Mouse (Mus musculus) CH12.LX (cell line): ENCODE data around the gene Stx11. TPM values are rescaled to one million over a fixed set of nuclear protein-coding genes. Genes with fewer than 3 reads are reported as not detected.

Source experiments
- DNase-seq: peaks from one replicate; pipeline ENCODE4 v3.0.0-alpha.2; 2013; ENCODE audit errors: extremely low read depth
- H3K27ac ChIP-seq: 2 replicates; pipeline ENCODE4 v1.5.1; 2012; ENCODE audit warnings: low read depth, mild to moderate bottlenecking, control low read depth, moderate library complexity; ENCODE audit not compliant: insufficient read depth
- H3K27me3 ChIP-seq: replicated peaks from 2 replicates; pipeline ENCODE3; 2012; ENCODE audit warnings: inconsistent platforms
- H3K36me3 ChIP-seq, 2 experiments: replicated peaks in 1 of 2; 2 replicates each; pipeline versions ENCODE3 to v1.6.1; 2012; ENCODE audit warnings: inconsistent platforms in 1 of 2, low read length in 1 of 2, mild to moderate bottlenecking in 1 of 2, mixed read lengths in 1 of 2, moderate library complexity in 1 of 2; ENCODE audit not compliant: control insufficient read depth in 1 of 2, insufficient read depth in 1 of 2
- H3K4me1 ChIP-seq, 2 experiments: 2 replicates each; pipeline ENCODE4 v1.6.1; 2012; ENCODE audit warnings: inconsistent platforms in 1 of 2, moderate library complexity in 1 of 2; ENCODE audit not compliant: insufficient read depth in 2 of 2, control insufficient read depth in 1 of 2
- H3K4me2 ChIP-seq: 2 replicates; pipeline ENCODE4 v1.6.1; 2012; ENCODE audit warnings: low read depth, mild to moderate bottlenecking, control low read depth; ENCODE audit not compliant: poor library complexity, insufficient read depth, severe bottlenecking
- H3K4me3 ChIP-seq, 3 experiments: fragments of 150-350 bp in 1 of 3; sonication (generic) in 1 of 3; replicated peaks in 1 of 3; 2 replicates each; pipeline versions ENCODE3 to v1.5.1; 2011 to 2012; ENCODE audit warnings: low read depth in 2 of 3, low read length in 2 of 3, mild to moderate bottlenecking in 2 of 3, moderate library complexity in 2 of 3, control low read depth in 1 of 3, improper control_type of control experiment in 1 of 3, inconsistent platforms in 1 of 3, mixed read lengths in 1 of 3; ENCODE audit not compliant: poor library complexity in 1 of 3
- H3K79me2 ChIP-seq: replicated peaks from 2 replicates; pipeline ENCODE4 v1.6.1; 2012; ENCODE audit warnings: mild to moderate bottlenecking, moderate library complexity; ENCODE audit not compliant: control insufficient read depth, poor library complexity, insufficient read depth, severe bottlenecking; ENCODE audit errors: extremely low read depth
- H3K9ac ChIP-seq: 2 replicates; pipeline ENCODE4 v1.6.1; 2012; ENCODE audit warnings: low read depth, mild to moderate bottlenecking, control low read depth, moderate library complexity; ENCODE audit not compliant: insufficient read depth
- H3K9me3 ChIP-seq: replicated peaks from 2 replicates; pipeline ENCODE3; 2012; ENCODE audit warnings: low read length, inconsistent platforms, mixed read lengths
- BHLHE40 ChIP-seq: IDR thresholded peaks from 2 replicates; pipeline ENCODE4 v1.6.1; 2011; ENCODE audit warnings: mild to moderate bottlenecking, low read depth, low read length, improper control_type of control experiment
- CHD1 ChIP-seq: IDR thresholded peaks from 2 replicates; pipeline ENCODE4 v1.6.1; 2012; ENCODE audit warnings: low read depth, low read length, improper control_type of control experiment, inconsistent platforms
- CHD2 ChIP-seq: IDR thresholded peaks from 2 replicates; pipeline ENCODE4 v1.6.1; 2011; ENCODE audit warnings: low read length, improper control_type of control experiment
- CTCF ChIP-seq, 2 experiments: IDR thresholded peaks in 1 of 2; conservative IDR thresholded peaks in 1 of 2; 2 replicates each; pipeline ENCODE4 v1.5.1; 2011 to 2012; ENCODE audit warnings: low read depth in 2 of 2, low read length in 2 of 2, improper control_type of control experiment in 1 of 2, inconsistent platforms in 1 of 2, mild to moderate bottlenecking in 1 of 2, moderate library complexity in 1 of 2
- E2F4 ChIP-seq: IDR thresholded peaks from 2 replicates; pipeline ENCODE4 v1.6.1; 2011; ENCODE audit warnings: low read depth, low read length, improper control_type of control experiment; ENCODE audit not compliant: insufficient replicate concordance
- ELF1 ChIP-seq: IDR thresholded peaks from 2 replicates; pipeline ENCODE4 v1.6.1; 2014; ENCODE audit warnings: low read depth, mild to moderate bottlenecking, inconsistent platforms, low read length, improper control_type of control experiment
- EP300 ChIP-seq: IDR thresholded peaks from 2 replicates; pipeline ENCODE4 v1.6.1; 2011; ENCODE audit warnings: low read length, improper control_type of control experiment
- ETS1 ChIP-seq: conservative IDR thresholded peaks from 2 replicates; pipeline ENCODE4 v1.6.1; 2012; ENCODE audit warnings: low read depth, mild to moderate bottlenecking, inconsistent platforms, low read length, improper control_type of control experiment, moderate library complexity
- GABPA ChIP-seq: IDR thresholded peaks from 2 replicates; pipeline ENCODE4 v1.6.1; 2012; ENCODE audit warnings: low read depth, low read length, improper control_type of control experiment, inconsistent platforms; ENCODE audit not compliant: insufficient replicate concordance
- HCFC1 ChIP-seq: IDR thresholded peaks from 2 replicates; pipeline ENCODE4 v1.6.1; 2012; ENCODE audit warnings: low read depth, mild to moderate bottlenecking, inconsistent platforms, low read length, improper control_type of control experiment
- IRF4 ChIP-seq: IDR thresholded peaks from 2 replicates; pipeline ENCODE4 v1.6.1; 2014; ENCODE audit warnings: low read depth, mild to moderate bottlenecking, inconsistent platforms, low read length, improper control_type of control experiment
- JUN ChIP-seq: IDR thresholded peaks from 2 replicates; pipeline ENCODE4 v1.6.1; 2011; ENCODE audit warnings: low read depth, mild to moderate bottlenecking, low read length, improper control_type of control experiment, moderate library complexity; ENCODE audit not compliant: insufficient read depth
- JUND ChIP-seq: conservative IDR thresholded peaks from 2 replicates; pipeline ENCODE4 v1.6.1; 2011; ENCODE audit warnings: low read depth, low read length, improper control_type of control experiment
- KAT2A ChIP-seq: IDR thresholded peaks from 2 replicates; pipeline ENCODE4 v1.6.1; 2012; ENCODE audit warnings: low read length, improper control_type of control experiment, inconsistent platforms; ENCODE audit not compliant: insufficient replicate concordance
- MAFK ChIP-seq: IDR thresholded peaks from 2 replicates; pipeline ENCODE4 v1.6.1; 2011; ENCODE audit warnings: low read length, improper control_type of control experiment; ENCODE audit not compliant: insufficient replicate concordance
- MAX ChIP-seq: IDR thresholded peaks from 2 replicates; pipeline ENCODE4 v1.6.1; 2011; ENCODE audit warnings: low read length, improper control_type of control experiment
- MAZ ChIP-seq: IDR thresholded peaks from 2 replicates; pipeline ENCODE4 v1.6.1; 2012; ENCODE audit warnings: low read depth, mild to moderate bottlenecking, inconsistent platforms, low read length, improper control_type of control experiment, moderate library complexity
- MEF2A ChIP-seq: IDR thresholded peaks from 2 replicates; pipeline ENCODE4 v1.6.1; 2014; ENCODE audit warnings: low read depth, mild to moderate bottlenecking, inconsistent platforms, low read length, improper control_type of control experiment, borderline replicate concordance
- MXI1 ChIP-seq: IDR thresholded peaks from 2 replicates; pipeline ENCODE4 v1.6.1; 2011; ENCODE audit warnings: mild to moderate bottlenecking, low read depth, low read length, improper control_type of control experiment
- MYC ChIP-seq: IDR thresholded peaks from 2 replicates; pipeline ENCODE4 v1.6.1; 2011; ENCODE audit warnings: low read depth, mild to moderate bottlenecking, improper control_type of control experiment, low read length
- NELFE ChIP-seq: IDR thresholded peaks from 2 replicates; pipeline ENCODE4 v1.6.1; 2011; ENCODE audit warnings: low read depth, low read length, improper control_type of control experiment
- NRF1 ChIP-seq: IDR thresholded peaks from 2 replicates; pipeline ENCODE4 v1.6.1; 2014; ENCODE audit warnings: low read depth, mild to moderate bottlenecking, inconsistent platforms, low read length, improper control_type of control experiment, moderate library complexity
- PAX5 ChIP-seq: IDR thresholded peaks from 2 replicates; pipeline ENCODE4 v1.6.1; 2012; ENCODE audit warnings: low read length, inconsistent platforms, mixed read lengths
- POLR2A ChIP-seq: IDR thresholded peaks from 2 replicates; pipeline ENCODE4 v1.6.1; 2011; ENCODE audit warnings: low read depth, mild to moderate bottlenecking, improper control_type of control experiment, low read length
- POLR2AphosphoS2 ChIP-seq: IDR thresholded peaks from 2 replicates; pipeline ENCODE4 v1.6.1; 2011; ENCODE audit warnings: low read depth, low read length, improper control_type of control experiment
- RAD21 ChIP-seq: IDR thresholded peaks from 2 replicates; pipeline ENCODE4 v1.6.1; 2011; ENCODE audit warnings: low read depth, mild to moderate bottlenecking, low read length, improper control_type of control experiment, moderate library complexity
- RCOR1 ChIP-seq: conservative IDR thresholded peaks from 2 replicates; pipeline ENCODE4 v1.6.1; 2012; ENCODE audit warnings: low read depth, mild to moderate bottlenecking, inconsistent platforms, low read length, improper control_type of control experiment
- SIN3A ChIP-seq: IDR thresholded peaks from 2 replicates; pipeline ENCODE4 v1.6.1; 2012; ENCODE audit warnings: low read length, improper control_type of control experiment, inconsistent platforms
- SMC3 ChIP-seq: IDR thresholded peaks from 2 replicates; pipeline ENCODE4 v1.6.1; 2011; ENCODE audit warnings: low read depth, low read length, improper control_type of control experiment
- TBP ChIP-seq: conservative IDR thresholded peaks from 2 replicates; pipeline ENCODE4 v1.6.1; 2011; ENCODE audit warnings: low read depth, low read length, improper control_type of control experiment
- TCF12 ChIP-seq: IDR thresholded peaks from 2 replicates; pipeline ENCODE4 v1.6.1; 2014; ENCODE audit warnings: low read depth, mild to moderate bottlenecking, inconsistent platforms, low read length, improper control_type of control experiment
- UBTF ChIP-seq: IDR thresholded peaks from 2 replicates; pipeline ENCODE4 v1.6.1; 2012; ENCODE audit warnings: low read depth, mild to moderate bottlenecking, inconsistent platforms, low read length, improper control_type of control experiment, moderate library complexity
- USF1 ChIP-seq: IDR thresholded peaks from 2 replicates; pipeline ENCODE4 v1.6.1; 2014; ENCODE audit warnings: low read depth, mild to moderate bottlenecking, inconsistent platforms, low read length, improper control_type of control experiment
- USF2 ChIP-seq: conservative IDR thresholded peaks from 2 replicates; pipeline ENCODE4 v1.6.1; 2011; ENCODE audit warnings: low read depth, low read length, improper control_type of control experiment
- ZC3H11A ChIP-seq: IDR thresholded peaks from 2 replicates; pipeline ENCODE4 v1.6.1; 2012; ENCODE audit warnings: low read depth, mild to moderate bottlenecking, inconsistent platforms, low read length, improper control_type of control experiment
- ZKSCAN1 ChIP-seq: IDR thresholded peaks from 2 replicates; pipeline ENCODE4 v1.6.1; 2012; ENCODE audit warnings: low read depth, inconsistent platforms, low read length, improper control_type of control experiment, borderline replicate concordance
- ZMIZ1 ChIP-seq: IDR thresholded peaks from 2 replicates; pipeline ENCODE4 v1.6.1; 2012; ENCODE audit warnings: low read depth, mild to moderate bottlenecking, inconsistent platforms, low read length, improper control_type of control experiment
- ZNF384 ChIP-seq: IDR thresholded peaks from 2 replicates; pipeline ENCODE4 v1.6.1; 2012; ENCODE audit warnings: low read depth, low read length, improper control_type of control experiment, inconsistent platforms
- dilution Hi-C: fragments of 300-500 bp; cut with MboI; formaldehyde crosslinking; loops from 2 replicates; pipeline ENCODE4 v1.14.3; 2020; ENCODE audit warnings: low sequenced_read_pairs; ENCODE audit not compliant: extremely low pct_unique_long_range_greater_than_20kb, extremely low pct_ligation_motif_present
- in situ Hi-C: fragments of 300-500 bp; cut with MboI; formaldehyde crosslinking; loops from 3 replicates; pipeline ENCODE4 v1.14.3; 2019; ENCODE audit warnings: low sequenced_read_pairs, low pct_ligation_motif_present, low pct_unique_long_range_greater_than_20kb, mixed read lengths
- polyA plus RNA-seq: library from polyadenylated mRNA; unstranded; fragments of >175 nt; gene quantifications from 2 replicates; pipeline ENCODE4 v1.2.1, GENCODE M21; 2012; ENCODE audit warnings: low read depth; ENCODE audit not compliant: insufficient read length
- total RNA-seq, 2 experiments: library from RNA; depleted of rRNA; stranded (reverse); fragments of 300-350 nt in 1 of 2; fragments of >200 nt in 1 of 2; gene quantifications; 2 replicates each; pipeline ENCODE4 v1.2.3; 2012 to 2014

Gene Stx11
- total and polyA plus RNA-seq, 3 experiments: 22.2 to 49.8 (median 47.7) TPM

DNA sequence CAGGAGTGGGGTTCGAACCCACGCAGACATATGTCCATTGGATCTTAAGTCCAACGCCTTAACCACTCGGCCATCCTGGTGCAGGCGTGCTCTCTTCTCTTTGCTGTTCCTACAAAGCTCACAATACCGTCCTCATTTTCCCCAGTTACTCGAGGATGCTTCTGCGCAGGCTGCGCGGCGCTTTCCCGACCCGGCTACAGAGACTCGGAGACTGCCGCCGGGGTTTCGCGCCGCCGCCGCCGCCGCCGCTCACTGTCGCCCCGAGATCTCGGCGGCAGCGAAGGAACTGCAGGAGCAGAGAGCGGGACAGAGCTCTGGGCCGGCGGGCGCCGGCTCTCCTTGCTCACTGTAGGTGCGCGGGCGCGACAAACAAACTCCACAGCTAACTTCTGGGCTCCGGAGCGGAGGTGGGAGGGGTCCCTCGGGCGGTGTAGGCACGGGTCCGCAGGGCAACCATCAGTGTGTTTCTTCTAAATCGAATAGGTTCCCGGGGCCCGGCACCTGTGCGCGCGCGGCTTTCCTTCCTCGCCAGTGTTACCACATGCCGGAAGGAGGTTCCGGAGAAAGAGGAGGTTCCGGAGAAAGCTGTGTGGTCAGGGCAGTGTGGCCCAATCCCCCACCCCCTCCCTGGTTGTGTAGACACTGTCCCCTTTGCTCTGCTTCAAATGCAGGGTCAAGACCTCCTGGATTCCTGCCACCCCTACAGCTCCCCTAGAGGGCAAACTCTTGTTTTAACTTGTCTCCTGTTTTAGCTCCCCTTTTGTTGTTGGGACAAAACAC is 41.3 kb downstream of the Stx11 start:
- Histone ChIP-seq H3K9ac (peak overlapping the region; percentile 81), H3K9me3 (peaks cover 12% of the 10 kb centered on the region), H3K4me1 (peaks cover 9 to 20% of the 10 kb centered on the region in 2 experiments)
- TF ChIP-seq USF2: no peak
- TF ChIP-seq E2F4: no peak
- no peak for TF ChIP-seq CHD2
- no peak for TF ChIP-seq ZNF384
- TF ChIP-seq SMC3: peak; percentile 24; the same call in 1 of the 2 replicates
- peak; percentile 16 to 67; a peak in 2 of 4 replicates for TF ChIP-seq CTCF (conservative IDR thresholded peaks at IDR 0.05 in 1 of 2, IDR thresholded peaks at IDR 0.05 in 1 of 2; ENCODE audit: low read depth in 2 of 2, low read length in 2 of 2)
- no peak for TF ChIP-seq CHD1
- no peak; the same call in 1 of the 2 replicates for TF ChIP-seq BHLHE40
- TF ChIP-seq POLR2AphosphoS2: no peak
- TF ChIP-seq ETS1: no peak
- 0 out of 2 replicates have a peak, but pooled peaks have one; percentile 25 for TF ChIP-seq TCF12
- no peak for TF ChIP-seq ZC3H11A
- TF ChIP-seq JUN: no peak
- peak; percentile 29 for TF ChIP-seq RAD21
- 0 out of 2 replicates have a peak, but pooled peaks have one; percentile 38 for TF ChIP-seq MXI1
- TF ChIP-seq SIN3A: peak; percentile 77
- TF ChIP-seq KAT2A: peak; percentile 75; the same call in 1 of the 2 replicates
- 0 out of 2 replicates have a peak, but pooled peaks have one; percentile 44 for TF ChIP-seq NELFE
- no peak for TF ChIP-seq EP300
- 0 out of 2 replicates have a peak, but pooled peaks have one; percentile 60 for TF ChIP-seq MAZ
- no peak for TF ChIP-seq JUND
- peak; percentile 66 for TF ChIP-seq MAX
- TF ChIP-seq POLR2A: peak; percentile 55
- TF ChIP-seq ZKSCAN1: no peak
- TF ChIP-seq GABPA: no peak
- TF ChIP-seq IRF4: peak; percentile 45; the same call in 1 of the 2 replicates
- no peak for TF ChIP-seq PAX5
- no peak for TF ChIP-seq USF1
- TF ChIP-seq MYC: 0 out of 2 replicates have a peak, but pooled peaks have one; percentile 14
- no peak for TF ChIP-seq ZMIZ1
- peak; percentile 18; the same call in 1 of the 2 replicates for TF ChIP-seq HCFC1
- TF ChIP-seq RCOR1: no peak
- peak; percentile 98 for TF ChIP-seq ELF1
- TF ChIP-seq TBP: peak; percentile 99
- TF ChIP-seq NRF1: peak; percentile 79
- no peak for TF ChIP-seq MEF2A
- TF ChIP-seq MAFK: peak; percentile 96
- TF ChIP-seq UBTF: peak; percentile 69
- TF ChIP-seq, all 38 proteins: peak for 19
- peak overlapping the region; percentile 71 to 84 (median 81) for H3K4me3 ChIP-seq
- in situ Hi-C loops: loop anchor here (5.0 to 25.0 kb wide), 2 partner anchors 65 to 235 kb away; no protein-coding TSS in a partner anchor
- H3K27me3 ChIP-seq: no peaks in the 10 kb centered on the region
- dilution Hi-C loops: no loop called here
- no peaks in the 10 kb centered on the region for H3K36me3 ChIP-seq
- no peaks in the 10 kb centered on the region for H3K79me2 ChIP-seq
- peak; percentile 96 for DNase-seq
- H3K27ac ChIP-seq: peak overlapping the region; percentile 23; the same call in 1 of the 2 replicates
- peak overlapping the region; percentile 46; the same call in 1 of the 2 replicates for H3K4me2 ChIP-seq
